Mouse (Mus musculus): ENCODE measurements around the gene Pde12. TPM values are rescaled to one million over a fixed set of nuclear protein-coding genes. Genes with fewer than 3 reads are reported as not detected.
A peak's percentile ranks its signal among the peaks of the same experiment; 100 is the strongest.
"Not testable (repeated sequence)": the region's sequence is repeated elsewhere in the genome, so short reads cannot be mapped to it uniquely, and the experiment has no call there.

The Pde12 gene
- 10 to 100 TPM; 11.9 TPM for total RNA-seq (2021)
- long read RNA-seq, experiment 1, full-length matches to known transcripts: 54 of 55 reads
- long read RNA-seq, experiment 1, partial matches to known transcripts: 0 of 55 reads
- long read RNA-seq, experiment 1, other reads (novel, unspliced or antisense): 1 of 55 reads
- long read RNA-seq, experiment 2, full-length matches to known transcripts: 79 of 84 reads
- long read RNA-seq, experiment 2, partial matches to known transcripts: 0 of 84 reads
- long read RNA-seq, experiment 2, other reads (novel, unspliced or antisense): 5 of 84 reads

- peak; percentile 76 to 82 for DNase-seq (ENCODE audit: low spot score in 2 of 2)
Measured at GRCm38 (mm10) chr14:26669292-26670073, at the start of gene Pde12. Gene Pde12 (minus strand): TSS chr14:26669883.

GRCm38 (mm10) chr14:26705246-26705645, 35.6 kb upstream of the Pde12 start:
- DNase-seq (ENCODE audit: low spot score in 2 of 2): not testable (repeated sequence)

- DNase-seq (ENCODE audit: low spot score in 2 of 2): no peak
Measured at GRCm38 (mm10) chr14:26697912-26698311, 28.2 kb upstream of the Pde12 start.

- DNase-seq (ENCODE audit: low spot score in 2 of 2): no peak
Measured at GRCm38 (mm10) chr14:26692974-26693373, 23.3 kb upstream of the Pde12 start, which contains the start of gene Dnah12. Gene Dnah12 (plus strand): TSS chr14:26693274.

GRCm38 (mm10) chr14:26691363-26691762, 21.7 kb upstream of the Pde12 start:
- no peak for DNase-seq (ENCODE audit: low spot score in 2 of 2)

GRCm38 (mm10) chr14:26690727-26691126, 21.0 kb upstream of the Pde12 start:
- no peak for DNase-seq (ENCODE audit: low spot score in 2 of 2)

GRCm38 (mm10) chr14:26675791-26676190, 6.1 kb upstream of the Pde12 start:
- no peak for DNase-seq (ENCODE audit: low spot score in 2 of 2)

GRCm38 (mm10) chr14:26675371-26675770, 5.7 kb upstream of the Pde12 start:
- peak in 1 of 2 experiments; percentile 31 for DNase-seq (ENCODE audit: low spot score in 2 of 2)

GRCm38 (mm10) chr14:26674476-26675169, 4.9 kb upstream of the Pde12 start:
- DNase-seq (ENCODE audit: low spot score in 2 of 2): not testable (repeated sequence)

GRCm38 (mm10) chr14:26671870-26672615, 2.4 kb upstream of the Pde12 start:
- not testable (repeated sequence) for DNase-seq (ENCODE audit: low spot score in 2 of 2)

- DNase-seq (ENCODE audit: low spot score in 2 of 2): no peak
Measured at GRCm38 (mm10) chr14:26670964-26671363, 1.3 kb upstream of the Pde12 start.

- DNase-seq (ENCODE audit: low spot score in 2 of 2): peak; percentile 22 to 47
Measured at GRCm38 (mm10) chr14:26668371-26669291, 1.1 kb downstream of the Pde12 start.

GRCm38 (mm10) chr14:26667991-26668370, 1.7 kb downstream of the Pde12 start:
- no peak for DNase-seq (ENCODE audit: low spot score in 2 of 2)

- DNase-seq (ENCODE audit: low spot score in 2 of 2): no peak
Measured at GRCm38 (mm10) chr14:26663851-26664250, 5.8 kb downstream of the Pde12 start.

- no peak for DNase-seq (ENCODE audit: low spot score in 2 of 2)
Measured at GRCm38 (mm10) chr14:26662488-26662887, 7.2 kb downstream of the Pde12 start.

- no peak for DNase-seq (ENCODE audit: low spot score in 2 of 2)
Measured at GRCm38 (mm10) chr14:26662016-26662415, 7.7 kb downstream of the Pde12 start.

- DNase-seq (ENCODE audit: low spot score in 2 of 2): no peak
Measured at GRCm38 (mm10) chr14:26660233-26660632, 9.4 kb downstream of the Pde12 start.

GRCm38 (mm10) chr14:26658178-26658577, 11.5 kb downstream of the Pde12 start:
- no peak for DNase-seq (ENCODE audit: low spot score in 2 of 2)

- no peak for DNase-seq (ENCODE audit: low spot score in 2 of 2)
Measured at GRCm38 (mm10) chr14:26651901-26652300, 17.8 kb downstream of the Pde12 start.

- no peak for DNase-seq (ENCODE audit: low spot score in 2 of 2)
Measured at GRCm38 (mm10) chr14:26647811-26648210, 21.9 kb downstream of the Pde12 start.
